Mouse (Mus musculus) midbrain, embryonic 15.5 days (tissue): ENCODE measurements around the gene Lamc3. TPM values are rescaled to one million over a fixed set of nuclear protein-coding genes. Genes with fewer than 3 reads are reported as not detected.

Experiments used
- ATAC-seq: fragments of 200-750 bp; cut with Nextera tagmentation; replicated peaks from 2 replicates; pipeline ENCODE4 v1.8.0; 2017; ENCODE audit warnings: moderate TSS enrichment
- H3K27ac ChIP-seq: fragments of 300-500 bp; sonication (generic); 2 replicates; pipeline ENCODE4 v1.5.1; 2015; ENCODE audit warnings: mild to moderate bottlenecking, inconsistent platforms
- H3K27me3 ChIP-seq: fragments of 300-500 bp; sonication (generic); replicated peaks from 2 replicates; pipeline ENCODE4 v1.6.1; 2015; ENCODE audit warnings: inconsistent platforms
- H3K36me3 ChIP-seq: fragments of 300-500 bp; sonication (generic); replicated peaks from 2 replicates; pipeline ENCODE4 v1.6.1; 2015; ENCODE audit warnings: inconsistent platforms
- H3K4me1 ChIP-seq: fragments of 300-500 bp; sonication (generic); 2 replicates; pipeline ENCODE4 v1.6.1; 2015; ENCODE audit warnings: inconsistent platforms
- H3K4me2 ChIP-seq: fragments of 300-500 bp; sonication (generic); 2 replicates; pipeline ENCODE4 v1.6.1; 2015; ENCODE audit warnings: inconsistent platforms, mild to moderate bottlenecking, moderate library complexity
- H3K4me3 ChIP-seq: fragments of 300-500 bp; sonication (generic); 2 replicates; pipeline ENCODE4 v1.5.1; 2015; ENCODE audit warnings: mild to moderate bottlenecking, inconsistent platforms
- H3K9ac ChIP-seq: fragments of 300-500 bp; sonication (generic); 2 replicates; pipeline ENCODE4 v1.6.1; 2015; ENCODE audit warnings: mild to moderate bottlenecking, inconsistent platforms
- H3K9me3 ChIP-seq: fragments of 300-500 bp; sonication (generic); 2 replicates; pipeline ENCODE4 v1.6.1; 2016; ENCODE audit warnings: inconsistent platforms
- WGBS: fragments of 180-500 bp; shearing (Covaris S2); methylation state at CpG from one replicate; pipeline ENCODE4 v1.1.7; 2015; ENCODE audit warnings: mixed read lengths; 5-methylcytosine and 5-hydroxymethylcytosine counted together
- polyA plus RNA-seq: library from polyadenylated mRNA; unstranded; fragments of >200 nt; fragmentation: Nextera tagmentation; extraction: Ambion mirVana; gene quantifications from 2 replicates; pipeline ENCODE4 v1.2.1, GENCODE M21; 2015

The Lamc3 gene
- polyA plus RNA-seq: 6.2 and 6.8 TPM in 2 replicates

GRCm38 (mm10) chr2:31887030-31887429 is at the start of gene Lamc3:
TSS of gene Lamc3 (plus strand) at chr2:31887291.
- no peak for ATAC-seq
- 5% methylated on average over 26 of the region's 26 CpGs for WGBS
- H3K4me3 ChIP-seq: peak within 1 kb of the TSS; percentile 12; the same call in 1 of the 2 replicates
- peak within 1 kb of the TSS; percentile 33; the same call in 1 of the 2 replicates for H3K4me2 ChIP-seq
- no peak within 1 kb of the TSS for H3K9ac ChIP-seq
- no peaks in the 10 kb centered on the region for H3K36me3 ChIP-seq
- peaks cover 10% of the 10 kb centered on the region; the same call in 1 of the 2 replicates for H3K4me1 ChIP-seq
- no peaks in the 10 kb centered on the region for H3K9me3 ChIP-seq
- H3K27me3 ChIP-seq: peaks cover 66% of the 10 kb centered on the region
- H3K27ac ChIP-seq: no peak within 1 kb of the TSS

DNA sequence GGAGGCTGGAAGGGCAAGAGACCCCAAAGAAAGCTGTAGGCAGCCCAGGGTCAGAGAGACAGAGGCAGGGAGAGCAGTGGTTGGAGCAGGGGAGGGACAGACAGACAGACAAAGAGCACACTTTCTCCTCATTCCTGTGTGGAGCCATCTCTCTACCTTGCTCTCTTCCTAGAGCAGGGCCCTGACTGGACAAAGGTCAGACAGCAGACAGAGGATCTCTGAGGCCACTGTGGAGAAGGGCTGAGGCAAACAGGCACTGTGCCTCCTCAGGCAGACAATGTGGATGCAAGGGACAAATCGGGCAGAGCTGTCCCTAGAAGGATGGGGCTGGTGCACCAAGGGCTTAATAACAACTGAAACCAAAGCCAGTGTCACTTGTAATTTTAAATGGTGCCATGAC is 48.2 kb upstream of the Lamc3 start:
- 32% methylated on average over 1 of the region's 1 CpGs for WGBS

DNA sequence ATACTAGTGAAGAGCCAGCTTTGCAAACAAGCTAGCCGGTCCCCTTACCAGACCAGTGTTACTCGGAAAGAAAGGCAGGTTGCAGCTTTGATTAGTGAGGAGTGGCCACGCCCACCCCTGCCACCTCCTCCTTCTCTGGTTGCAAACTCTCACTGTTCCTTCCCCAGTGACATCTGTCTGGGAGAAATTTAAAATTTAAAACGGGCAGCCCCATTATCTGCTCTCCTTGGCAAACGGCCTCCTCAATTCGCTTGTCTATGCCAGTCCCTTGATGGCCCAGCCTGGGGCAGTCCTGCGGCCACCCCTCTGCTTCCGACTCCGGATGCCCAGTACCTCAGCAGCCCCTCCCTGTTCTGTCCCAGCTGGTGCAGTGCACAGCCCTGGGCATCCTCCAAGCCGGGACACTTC is 42.4 kb upstream of the Lamc3 start:
- Histone ChIP-seq H3K4me2 (peak overlapping the region; percentile 96), H3K27me3 (peaks cover 45% of the 10 kb centered on the region), H3K27ac (peak overlapping the region; percentile 26; the same call in 1 of the 2 replicates), H3K4me1 (peaks cover 28% of the 10 kb centered on the region), H3K36me3 (no peaks in the 10 kb centered on the region), H3K9ac (no peak overlapping the region), H3K4me3 (peak overlapping the region; percentile 61), H3K9me3 (no peaks in the 10 kb centered on the region)
- whole genome bisulfite sequencing: 3% methylated on average over 10 of the region's 10 CpGs
- ATAC-seq: peak; percentile 53; the same call in 1 of the 2 replicates

More for the DNA sequence above, 48.2 kb upstream of the Lamc3 start:
- Histone ChIP-seq H3K9me3 (no peaks in the 10 kb centered on the region), H3K27me3 (0 out of 2 replicates have a peak, but pooled peaks cover 15% of the 10 kb centered on the region), H3K36me3 (no peaks in the 10 kb centered on the region), H3K9ac (no peak overlapping the region), H3K4me2 (no peak overlapping the region), H3K4me3 (no peak overlapping the region), H3K27ac (no peak overlapping the region), H3K4me1 (0 out of 2 replicates have a peak, but pooled peaks cover 11% of the 10 kb centered on the region)
- no peak for ATAC-seq

GRCm38 (mm10) chr2:31845512-31845895 is 41.6 kb upstream of the Lamc3 start:
- WGBS: under 1% methylated on average over 24 of the region's 26 CpGs
- peaks cover 31% of the 10 kb centered on the region for H3K4me1 ChIP-seq
- peak overlapping the region; percentile 96 for H3K4me2 ChIP-seq
- H3K9me3 ChIP-seq: no peaks in the 10 kb centered on the region
- peak overlapping the region; percentile 61 for H3K4me3 ChIP-seq
- peak; percentile 10; the same call in 1 of the 2 replicates for ATAC-seq
- H3K27me3 ChIP-seq: peaks cover 41% of the 10 kb centered on the region
- 0 out of 2 replicates have a peak overlapping the region, but pooled peaks have one; percentile 26 for H3K27ac ChIP-seq
- H3K36me3 ChIP-seq: no peaks in the 10 kb centered on the region
- peak overlapping the region; percentile 52 for H3K9ac ChIP-seq

DNA sequence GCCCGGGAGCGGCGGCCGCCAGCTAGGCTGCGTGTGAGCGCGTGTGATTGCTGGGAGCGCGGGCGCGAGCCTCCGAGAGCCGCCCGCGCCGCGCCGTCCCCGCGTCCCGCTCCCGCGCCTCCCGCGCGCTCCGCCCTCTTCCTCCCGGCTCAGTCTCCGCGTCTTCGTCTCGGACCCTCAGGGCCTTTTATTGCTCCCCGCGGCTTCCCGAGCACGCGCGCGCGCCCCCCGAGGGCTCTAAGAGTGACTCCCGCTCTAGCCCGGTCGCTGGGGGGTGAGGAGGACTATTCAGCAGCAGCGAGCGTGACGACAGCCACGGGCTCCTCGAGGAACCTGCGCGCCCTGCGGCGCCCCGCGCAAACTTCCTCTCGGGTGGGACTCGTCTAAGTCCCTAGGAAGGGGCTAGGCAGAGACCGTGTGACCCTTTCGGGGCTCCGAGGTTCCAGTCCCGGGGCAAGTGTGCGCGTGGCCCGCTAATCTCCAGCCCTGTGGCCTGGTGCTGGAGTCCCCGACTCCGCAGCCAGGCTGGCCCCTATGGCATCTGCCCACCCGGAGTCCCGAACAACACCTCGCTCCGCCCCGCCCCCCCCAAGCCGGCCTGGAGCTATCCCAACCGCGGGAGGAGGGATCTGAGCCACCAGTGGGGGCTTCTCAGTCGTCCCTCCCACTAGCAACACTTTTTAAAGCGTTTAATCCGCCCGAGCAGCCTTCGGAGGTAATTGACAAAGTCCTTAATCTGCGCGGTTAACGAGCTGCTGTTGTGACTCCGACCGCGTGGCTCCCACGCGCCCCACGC is 41.0 kb upstream of the Lamc3 start, which contains the start of gene Fibcd1:
Fibcd1 (minus strand) TSS at position 110 of the 796 bp plus-strand sequence.
- Histone ChIP-seq H3K9ac (peak within 1 kb of the TSS; percentile 52), H3K9me3 (no peaks in the 10 kb centered on the region), H3K4me2 (peak within 1 kb of the TSS; percentile 96), H3K27ac (peak within 1 kb of the TSS; percentile 26; the same call in 1 of the 2 replicates), H3K4me3 (peak within 1 kb of the TSS; percentile 61), H3K27me3 (peaks cover 41% of the 10 kb centered on the region), H3K4me1 (peaks cover 29% of the 10 kb centered on the region), H3K36me3 (no peaks in the 10 kb centered on the region)
- ATAC-seq: peak; percentile 48
- WGBS: under 1% methylated on average over 74 of the region's 88 CpGs

- no peak overlapping the region for H3K27ac ChIP-seq
- WGBS: 4% methylated on average over 35 of the region's 35 CpGs
- peak overlapping the region; percentile 61 for H3K4me3 ChIP-seq
- ATAC-seq: no peak
- H3K4me2 ChIP-seq: peak overlapping the region; percentile 96
- H3K9ac ChIP-seq: peak overlapping the region; percentile 52; the same call in 1 of the 2 replicates
- peaks cover 28% of the 10 kb centered on the region for H3K4me1 ChIP-seq
- peaks cover 43% of the 10 kb centered on the region for H3K27me3 ChIP-seq
- H3K36me3 ChIP-seq: no peaks in the 10 kb centered on the region
- no peaks in the 10 kb centered on the region for H3K9me3 ChIP-seq
Measured at GRCm38 (mm10) chr2:31846692-31847660, 40.1 kb upstream of the Lamc3 start.

DNA sequence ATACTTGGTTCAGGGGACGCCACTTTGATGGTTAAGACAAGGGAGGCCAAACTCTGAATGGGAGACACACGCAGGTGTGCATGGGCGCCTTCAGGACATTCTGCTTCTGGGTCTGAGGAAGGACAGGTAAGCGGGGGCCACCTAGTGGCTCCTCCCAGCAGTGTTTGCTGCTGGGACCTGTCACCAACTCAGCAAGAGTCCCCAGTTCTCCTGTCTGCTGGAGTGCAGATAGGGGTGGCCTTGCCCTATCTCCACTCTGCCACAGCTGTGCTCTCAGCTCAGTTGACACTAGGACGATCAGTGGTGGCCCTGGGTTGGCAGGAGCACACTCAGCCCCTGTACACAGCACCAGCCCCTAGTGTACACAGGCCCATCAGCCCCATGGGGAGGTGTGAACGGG is 39.2 kb upstream of the Lamc3 start:
- Histone ChIP-seq H3K36me3 (no peaks in the 10 kb centered on the region), H3K9ac (no peak overlapping the region), H3K27ac (no peak overlapping the region), H3K27me3 (peaks cover 43% of the 10 kb centered on the region), H3K9me3 (no peaks in the 10 kb centered on the region), H3K4me1 (peaks cover 28% of the 10 kb centered on the region), H3K4me2 (no peak overlapping the region), H3K4me3 (no peak overlapping the region)
- WGBS: 25% methylated on average over 6 of the region's 6 CpGs
- ATAC-seq: 0 out of 2 replicates have a peak, but pooled peaks have one; percentile 8

- H3K4me1 ChIP-seq: peaks cover 24% of the 10 kb centered on the region
- peaks cover 29% of the 10 kb centered on the region for H3K27me3 ChIP-seq
- no peak overlapping the region for H3K27ac ChIP-seq
- H3K9me3 ChIP-seq: no peaks in the 10 kb centered on the region
- ATAC-seq: no peak
- no peak overlapping the region for H3K4me2 ChIP-seq
- no peak overlapping the region for H3K9ac ChIP-seq
- no peak overlapping the region for H3K4me3 ChIP-seq
- H3K36me3 ChIP-seq: no peaks in the 10 kb centered on the region
- WGBS: 40% methylated on average over 12 of the region's 12 CpGs
Measured at GRCm38 (mm10) chr2:31850141-31850540, 37.0 kb upstream of the Lamc3 start.

DNA sequence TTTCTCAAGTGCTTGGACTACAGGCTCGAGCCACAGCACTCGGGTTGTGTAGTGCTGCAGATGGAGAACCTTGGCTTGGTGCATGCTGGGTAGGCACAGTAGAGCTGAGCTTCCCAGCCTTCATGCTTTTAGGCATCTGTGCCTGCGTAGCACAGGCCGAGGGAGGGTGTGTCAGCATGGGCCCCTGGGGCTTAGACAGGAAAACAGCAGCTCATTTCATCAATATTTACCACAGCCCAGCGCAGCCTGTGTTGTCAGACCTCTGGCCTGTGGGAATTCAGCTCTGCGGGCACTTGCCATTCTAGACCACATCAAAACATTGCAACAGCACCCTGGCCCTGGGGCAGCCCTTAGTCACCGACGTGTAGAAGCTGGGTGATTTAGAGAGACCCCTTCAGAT is 31.1 kb upstream of the Lamc3 start:
- Histone ChIP-seq H3K4me2 (no peak overlapping the region), H3K4me1 (peaks cover 31% of the 10 kb centered on the region), H3K36me3 (no peaks in the 10 kb centered on the region), H3K27ac (no peak overlapping the region), H3K9ac (no peak overlapping the region), H3K27me3 (0 out of 2 replicates have a peak, but pooled peaks cover 3% of the 10 kb centered on the region), H3K4me3 (no peak overlapping the region), H3K9me3 (no peaks in the 10 kb centered on the region)
- WGBS: 74% methylated on average over 8 of the region's 8 CpGs
- ATAC-seq: no peak

GRCm38 (mm10) chr2:31857180-31857579 is 29.9 kb upstream of the Lamc3 start:
- Histone ChIP-seq H3K36me3 (no peaks in the 10 kb centered on the region), H3K27ac (no peak overlapping the region), H3K9me3 (no peaks in the 10 kb centered on the region), H3K27me3 (no peaks in the 10 kb centered on the region), H3K4me1 (peaks cover 31% of the 10 kb centered on the region), H3K4me2 (no peak overlapping the region), H3K9ac (no peak overlapping the region), H3K4me3 (no peak overlapping the region)
- WGBS: 50% methylated on average over 6 of the region's 6 CpGs
- ATAC-seq: no peak

DNA sequence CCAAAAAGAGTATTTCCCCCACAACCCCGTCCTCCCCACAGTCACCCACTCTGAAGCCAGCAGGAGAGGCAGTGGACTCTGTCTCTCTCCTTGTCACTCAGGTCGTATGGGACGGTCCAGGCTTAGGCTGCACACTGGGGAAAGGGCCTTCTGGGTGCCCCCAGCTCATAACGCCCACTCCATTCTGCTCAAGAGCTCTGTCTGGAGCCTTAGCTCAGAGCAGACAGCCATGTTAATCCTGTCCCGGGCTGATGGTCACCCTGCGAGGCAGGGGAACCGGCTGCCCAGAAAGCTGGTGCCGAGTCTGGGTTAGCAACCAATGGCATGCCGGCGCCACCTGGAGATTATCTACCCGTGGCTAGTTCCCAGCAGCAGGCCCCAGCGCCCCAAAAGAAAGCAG is 28.6 kb upstream of the Lamc3 start:
- no peak overlapping the region for H3K9ac ChIP-seq
- 0 out of 2 replicates have a peak, but pooled peaks have one; percentile 51 for ATAC-seq
- peak overlapping the region; percentile 53 for H3K27ac ChIP-seq
- no peaks in the 10 kb centered on the region for H3K27me3 ChIP-seq
- WGBS: 10% methylated on average over 12 of the region's 12 CpGs
- no peaks in the 10 kb centered on the region for H3K9me3 ChIP-seq
- no peaks in the 10 kb centered on the region for H3K36me3 ChIP-seq
- H3K4me3 ChIP-seq: no peak overlapping the region
- peak overlapping the region; percentile 11; the same call in 1 of the 2 replicates for H3K4me2 ChIP-seq
- peaks cover 31% of the 10 kb centered on the region for H3K4me1 ChIP-seq
